Mouse (Mus musculus): Measurements from ENCODE around the gene Nudt3. TPM values are rescaled to one million over a fixed set of nuclear protein-coding genes. Genes with fewer than 3 reads are reported as not detected.

The Nudt3 gene
- polyA plus RNA-seq, 1 experiment from 2014 or later: 96.2 TPM

DNA sequence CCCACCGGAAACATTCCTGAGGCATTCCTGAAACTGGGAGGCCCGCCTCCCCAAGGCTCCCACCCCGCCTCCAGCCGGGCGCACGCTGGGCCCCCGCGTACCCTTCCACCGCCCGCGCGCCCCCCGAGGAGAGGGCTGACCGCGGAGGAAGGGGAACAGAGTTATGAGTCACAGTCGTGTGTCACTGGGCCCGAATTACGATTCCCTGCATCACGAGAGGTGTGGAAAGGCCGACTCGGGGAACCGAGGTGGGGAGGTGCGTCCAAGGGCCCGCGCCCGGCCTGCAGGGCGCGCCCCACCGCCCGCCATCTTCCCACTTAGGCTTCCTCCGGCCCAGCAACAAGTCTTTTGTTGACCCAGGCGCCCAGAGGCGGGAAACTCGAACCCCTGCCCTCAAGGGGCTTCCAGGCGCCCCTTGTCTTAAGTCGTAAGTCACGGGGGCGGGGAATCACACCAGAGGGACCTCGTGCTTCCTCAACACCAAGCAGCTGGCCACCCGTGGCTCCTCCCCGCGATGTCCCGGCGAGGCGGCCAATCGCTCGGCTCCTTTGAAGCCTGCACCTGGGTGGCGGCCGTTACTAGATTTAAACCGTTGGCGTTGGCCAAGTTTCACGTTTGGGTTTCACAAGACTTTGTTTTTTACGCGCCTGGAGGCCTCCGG lies 67.7 kb downstream of the Nudt3 start:
- peaks cover 74% of the 10 kb centered on the region for H3K4me1 ChIP-seq
- under 1% methylated on average over 55 of the region's 55 CpGs for WGBS
- peaks cover 18% of the 10 kb centered on the region for H3K36me3 ChIP-seq
- peak; percentile 93 for DNase-seq (ENCODE audit: low spot score)
- H3K27ac ChIP-seq: peak overlapping the region; percentile 99
- H3K27me3 ChIP-seq (ENCODE audit: low read depth, poor library complexity, severe bottlenecking): no peaks in the 10 kb centered on the region
- H3K4me3 ChIP-seq: peak overlapping the region; percentile 98
- no peaks in the 10 kb centered on the region for H3K9me3 ChIP-seq (replicated peaks)

DNA sequence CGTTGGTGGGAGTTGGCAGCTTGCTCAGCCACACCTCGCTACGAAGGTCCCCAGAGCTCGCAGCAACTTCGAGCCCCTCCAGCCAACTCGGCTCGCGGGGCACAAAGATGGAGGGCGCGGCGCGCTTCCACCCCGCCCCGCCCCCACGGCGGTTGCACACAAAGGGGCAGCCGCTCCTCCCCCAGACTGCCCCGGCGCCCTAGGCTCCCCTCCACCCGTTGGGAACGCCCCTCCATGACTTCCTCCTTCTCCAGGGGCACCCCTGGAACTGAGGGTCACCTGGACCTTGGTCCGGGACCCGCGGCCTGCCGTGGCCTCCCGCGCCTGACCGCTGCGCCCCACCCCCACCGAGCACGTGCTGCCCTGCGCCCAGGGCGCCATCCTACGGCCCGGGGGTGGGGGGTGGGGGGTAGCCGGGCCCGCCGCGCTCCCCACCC lies 68.2 kb downstream of the Nudt3 start:
- no peaks in the 10 kb centered on the region for H3K9me3 ChIP-seq (replicated peaks)
- H3K36me3 ChIP-seq: peaks cover 13% of the 10 kb centered on the region
- WGBS: 1% methylated on average over 39 of the region's 39 CpGs
- peaks cover 69% of the 10 kb centered on the region for H3K4me1 ChIP-seq
- H3K4me3 ChIP-seq: peak overlapping the region; percentile 98
- no peaks in the 10 kb centered on the region for H3K27me3 ChIP-seq (ENCODE audit: low read depth, poor library complexity, severe bottlenecking)
- DNase-seq (ENCODE audit: low spot score): no peak
- H3K27ac ChIP-seq: peak overlapping the region; percentile 99

DNA sequence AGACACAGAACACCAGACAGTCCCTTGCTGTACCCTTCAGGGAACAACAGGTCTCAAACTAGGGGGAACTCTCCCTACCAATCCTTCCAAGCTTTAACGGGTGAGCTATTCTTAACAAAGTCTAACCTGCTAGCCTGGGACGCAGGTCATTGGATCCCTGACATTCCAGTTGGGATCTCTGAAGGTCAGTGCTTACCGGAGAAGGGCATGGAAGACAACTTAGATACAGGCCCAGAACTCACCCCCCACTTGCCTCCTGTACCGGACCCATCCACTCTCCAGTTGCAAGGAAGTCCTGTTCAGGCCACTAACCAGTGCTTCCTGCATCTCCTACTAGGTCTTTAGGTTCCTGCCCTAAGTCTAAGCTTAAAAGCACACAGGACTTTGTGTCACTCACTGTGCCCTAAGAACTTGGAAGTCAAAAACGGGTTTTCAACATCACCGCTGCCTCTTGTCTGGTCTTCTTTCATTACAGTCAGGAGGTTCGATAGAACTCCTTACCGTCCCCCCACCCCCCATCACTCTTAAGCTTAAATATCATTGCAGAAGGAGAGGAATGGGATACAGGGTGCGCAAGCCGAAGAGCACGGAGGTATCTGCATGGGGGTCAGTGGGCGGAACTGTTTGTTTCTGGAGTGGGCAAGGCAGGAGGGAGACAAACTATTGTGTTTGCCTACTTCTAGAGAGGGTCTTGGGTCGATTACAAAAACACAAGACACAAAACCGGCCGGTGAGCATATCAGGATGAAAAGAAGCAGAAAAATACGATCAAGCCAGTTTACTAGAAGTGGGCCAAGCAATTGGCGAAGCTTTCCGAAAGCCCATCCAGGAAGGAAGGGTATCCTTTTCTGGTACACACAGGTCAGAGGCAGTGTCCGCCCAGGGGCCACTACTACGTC lies 69.0 kb downstream of the Nudt3 start:
- DNase-seq (ENCODE audit: low spot score): no peak
- Histone ChIP-seq H3K27me3 (ENCODE audit: low read depth, poor library complexity, severe bottlenecking) (no peaks in the 10 kb centered on the region), H3K9me3 (replicated peaks) (no peaks in the 10 kb centered on the region), H3K27ac (peak overlapping the region; percentile 99), H3K36me3 (peaks cover 5% of the 10 kb centered on the region), H3K4me3 (peak overlapping the region; percentile 98), H3K4me1 (peaks cover 69% of the 10 kb centered on the region)
- WGBS: 41% methylated on average over 20 of the region's 20 CpGs

DNA sequence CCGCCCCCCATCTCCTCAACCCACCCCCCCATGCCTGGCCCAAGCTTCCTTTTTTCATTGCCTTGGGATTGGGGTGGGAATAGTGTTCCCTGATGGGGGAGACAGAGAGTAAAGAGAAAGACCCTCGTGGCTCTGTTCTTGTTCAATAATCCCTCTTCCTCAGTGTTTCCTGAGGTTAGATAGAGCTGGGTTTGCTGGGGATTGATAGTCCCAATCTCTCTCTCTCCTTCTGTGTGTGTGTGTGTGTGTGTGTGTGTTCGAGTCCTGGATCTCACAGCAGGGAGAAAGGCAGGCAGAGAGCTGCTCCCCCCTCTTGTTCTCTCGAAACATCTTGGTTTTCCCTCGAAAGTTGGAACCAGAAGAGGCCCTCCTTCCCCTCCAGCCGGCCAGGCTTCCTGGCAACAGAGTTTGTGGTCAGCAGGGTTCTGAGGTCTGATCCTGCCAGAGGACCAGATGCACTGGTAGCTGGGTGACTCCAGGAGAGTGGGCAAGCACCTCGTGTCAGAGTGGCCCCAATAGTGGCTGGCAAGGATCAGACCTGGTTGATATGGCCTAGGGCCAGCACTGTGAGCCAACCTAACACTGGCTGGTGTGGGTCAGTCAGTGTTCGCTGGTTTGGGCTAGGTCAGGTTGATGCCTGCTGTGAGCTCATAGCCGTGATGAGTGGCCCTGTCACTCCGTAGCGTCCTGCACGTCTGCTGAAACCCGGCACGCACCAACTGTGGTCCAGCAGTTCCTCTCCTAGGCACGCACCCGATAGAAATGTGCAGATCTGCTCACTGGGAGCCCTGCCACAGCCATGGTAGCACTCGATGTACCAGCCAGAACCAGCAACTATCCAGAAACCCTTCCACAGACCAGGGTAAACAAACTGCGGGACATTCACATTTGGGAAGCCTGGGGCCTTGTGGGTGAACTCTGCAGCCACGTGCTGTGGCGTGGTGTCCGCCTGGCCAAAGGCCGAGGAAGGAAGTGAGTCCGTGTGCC lies 70.8 kb downstream of the Nudt3 start:
- H3K4me3 ChIP-seq: no peak overlapping the region
- no peaks in the 10 kb centered on the region for H3K27me3 ChIP-seq (ENCODE audit: low read depth, poor library complexity, severe bottlenecking)
- no peak for DNase-seq (ENCODE audit: low spot score)
- H3K4me1 ChIP-seq: peaks cover 63% of the 10 kb centered on the region
- WGBS: 85% methylated on average over 23 of the region's 23 CpGs
- peak overlapping the region; percentile 65 for H3K27ac ChIP-seq
- no peaks in the 10 kb centered on the region for H3K36me3 ChIP-seq
- no peaks in the 10 kb centered on the region for H3K9me3 ChIP-seq (replicated peaks)

DNA sequence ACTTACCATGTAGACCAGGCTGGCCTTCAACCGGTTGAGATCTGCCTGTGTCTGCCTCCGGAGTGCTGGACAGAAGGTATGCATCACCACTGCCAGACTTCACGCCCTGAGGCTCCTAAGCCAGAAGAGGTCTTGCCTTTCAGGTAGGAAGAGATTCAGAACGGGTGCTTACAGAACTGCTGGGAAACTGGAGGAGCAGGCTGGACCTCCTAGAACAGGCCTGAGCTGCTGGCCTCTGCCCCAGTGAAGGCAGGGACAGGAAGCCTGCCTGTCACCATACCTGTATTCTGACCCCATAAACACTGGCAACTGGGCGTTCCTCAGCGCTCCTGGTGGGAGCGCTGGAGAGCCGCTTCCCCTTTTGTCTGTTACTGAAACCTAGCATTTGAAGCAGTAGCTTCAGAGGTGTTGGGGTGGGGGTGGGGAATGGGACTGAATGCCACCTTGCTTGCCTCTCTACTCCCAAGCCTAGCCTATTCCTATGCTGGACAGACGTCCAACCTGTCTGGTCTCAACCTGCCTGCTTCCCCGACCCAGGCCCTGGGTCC lies 71.8 kb downstream of the Nudt3 start:
- Histone ChIP-seq H3K27me3 (ENCODE audit: low read depth, poor library complexity, severe bottlenecking) (peaks cover 3% of the 10 kb centered on the region; the same call in 1 of the 2 replicates), H3K36me3 (no peaks in the 10 kb centered on the region), H3K9me3 (replicated peaks) (no peaks in the 10 kb centered on the region), H3K4me3 (no peak overlapping the region), H3K27ac (peak overlapping the region; percentile 65), H3K4me1 (peaks cover 69% of the 10 kb centered on the region)
- WGBS: 54% methylated on average over 10 of the region's 10 CpGs
- no peak for DNase-seq (ENCODE audit: low spot score)

DNA sequence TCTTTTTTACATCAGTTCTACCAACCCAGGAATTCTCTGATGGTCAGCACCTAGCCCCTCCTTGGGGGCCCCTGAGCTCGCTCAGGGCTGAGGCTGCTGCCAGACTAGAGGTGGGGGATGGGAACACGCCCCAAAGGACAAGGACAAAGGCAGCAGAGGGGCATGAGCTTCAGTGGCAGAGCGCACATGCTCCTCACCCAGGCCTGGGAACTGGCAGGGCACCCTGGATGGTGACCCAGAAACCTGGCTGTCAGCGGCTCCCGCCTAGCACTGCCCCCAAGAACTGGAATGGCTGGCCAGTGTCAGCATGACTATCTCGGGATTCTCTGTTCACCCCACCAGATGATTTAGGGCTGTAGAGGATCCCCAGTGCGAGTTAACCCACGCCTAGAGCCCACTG lies 74.1 kb downstream of the Nudt3 start:
- H3K27me3 ChIP-seq (ENCODE audit: low read depth, poor library complexity, severe bottlenecking): peaks cover 9% of the 10 kb centered on the region; the same call in 1 of the 2 replicates
- no peak overlapping the region for H3K4me3 ChIP-seq
- no peaks in the 10 kb centered on the region for H3K36me3 ChIP-seq
- H3K9me3 ChIP-seq (replicated peaks): no peaks in the 10 kb centered on the region
- H3K4me1 ChIP-seq: peaks cover 64% of the 10 kb centered on the region
- peak overlapping the region; percentile 71 for H3K27ac ChIP-seq
- no peak for DNase-seq (ENCODE audit: low spot score)
- WGBS: 56% methylated on average over 8 of the region's 8 CpGs

DNA sequence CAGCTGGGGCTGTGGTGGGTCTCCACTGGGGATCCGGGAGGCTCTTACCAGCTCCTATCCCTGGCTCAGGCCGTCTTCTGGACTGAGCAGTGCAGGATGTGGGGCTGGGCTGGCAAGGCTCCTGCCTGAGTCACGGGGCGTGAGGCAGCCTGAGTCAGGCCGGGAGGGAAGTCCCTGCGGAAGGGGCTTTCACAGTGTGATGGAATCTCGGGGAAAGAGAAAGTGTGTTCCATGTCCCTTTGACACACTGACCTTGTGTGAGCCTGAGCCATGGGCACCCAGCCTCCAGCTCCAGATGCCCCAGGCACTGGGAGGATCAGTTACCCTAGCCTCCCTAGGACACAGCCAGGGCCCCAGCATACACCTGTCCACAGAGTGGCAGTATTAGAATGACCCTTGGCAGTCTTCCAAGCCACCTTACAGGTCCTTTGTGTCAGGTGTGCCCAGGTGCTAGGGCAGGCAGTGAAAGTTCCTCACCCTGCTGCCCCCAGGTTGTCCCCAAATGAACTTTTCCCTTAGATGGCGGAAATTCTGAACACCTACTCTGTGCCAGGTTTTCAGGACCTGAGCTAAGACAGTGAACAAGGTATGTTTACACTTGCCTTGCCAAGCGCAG lies 75.9 kb downstream of the Nudt3 start:
- Histone ChIP-seq H3K27ac (peak overlapping the region; percentile 70), H3K4me1 (peaks cover 59% of the 10 kb centered on the region), H3K4me3 (0 out of 2 replicates have a peak overlapping the region, but pooled peaks have one; percentile 8), H3K9me3 (replicated peaks) (no peaks in the 10 kb centered on the region), H3K36me3 (no peaks in the 10 kb centered on the region), H3K27me3 (ENCODE audit: low read depth, poor library complexity, severe bottlenecking) (peaks cover 9% of the 10 kb centered on the region; the same call in 1 of the 2 replicates)
- no peak for DNase-seq (ENCODE audit: low spot score)
- WGBS: 78% methylated on average over 9 of the region's 9 CpGs

DNA sequence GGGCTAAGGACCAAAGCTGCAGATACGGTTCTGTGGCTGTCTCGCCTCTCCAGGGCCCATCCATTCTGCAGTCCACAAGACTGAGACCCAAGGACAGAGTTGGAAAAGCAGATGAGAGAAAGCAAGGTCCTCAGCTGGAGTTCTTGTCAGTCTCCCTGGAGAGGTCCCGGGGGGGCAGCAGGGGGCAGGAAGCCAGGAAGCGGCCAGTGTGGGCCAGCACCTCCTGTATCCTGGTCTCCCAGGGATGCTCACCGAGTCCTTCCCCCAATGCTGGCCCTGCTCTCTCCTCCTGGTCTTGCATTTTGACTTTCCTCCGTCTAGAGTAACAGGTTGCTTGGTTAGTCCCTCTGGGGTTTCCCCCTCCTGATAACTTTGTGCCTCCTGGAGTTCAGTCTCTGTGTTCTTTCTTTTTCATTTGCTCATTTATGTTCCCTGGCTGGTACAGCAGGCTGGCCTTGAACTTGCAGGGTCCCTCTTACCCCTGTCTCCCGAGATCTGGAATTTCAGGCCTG lies 76.7 kb downstream of the Nudt3 start:
- Histone ChIP-seq H3K4me3 (no peak overlapping the region), H3K27ac (peak overlapping the region; percentile 53; the same call in 1 of the 2 replicates), H3K36me3 (no peaks in the 10 kb centered on the region), H3K4me1 (peaks cover 56% of the 10 kb centered on the region), H3K9me3 (replicated peaks) (no peaks in the 10 kb centered on the region), H3K27me3 (ENCODE audit: low read depth, poor library complexity, severe bottlenecking) (peaks cover 9% of the 10 kb centered on the region; the same call in 1 of the 2 replicates)
- no peak for DNase-seq (ENCODE audit: low spot score)
- 67% methylated on average over 7 of the region's 7 CpGs for WGBS

DNA sequence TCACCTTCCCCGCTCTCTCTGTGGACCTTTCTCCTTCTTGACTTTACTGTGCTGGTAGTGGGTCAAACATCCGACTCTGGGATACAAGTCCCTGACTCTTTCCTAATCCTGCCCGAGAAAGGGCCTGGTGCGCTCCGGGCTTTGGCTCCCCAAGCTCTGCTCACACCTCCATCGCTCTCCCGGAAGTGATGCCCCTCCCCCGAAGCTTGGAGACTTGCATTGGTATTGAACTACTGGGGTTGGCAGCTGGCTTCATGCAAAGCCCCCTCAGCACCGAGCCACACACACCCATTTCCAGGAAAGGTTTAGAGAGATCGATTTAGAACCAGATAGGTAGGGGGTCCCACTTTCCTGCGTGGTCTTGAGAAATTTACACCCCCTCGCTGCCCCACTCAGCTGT lies 77.3 kb downstream of the Nudt3 start:
- H3K4me1 ChIP-seq: peaks cover 56% of the 10 kb centered on the region
- peak overlapping the region; percentile 53; the same call in 1 of the 2 replicates for H3K27ac ChIP-seq
- peak; percentile 51 for DNase-seq (ENCODE audit: low spot score)
- H3K36me3 ChIP-seq: no peaks in the 10 kb centered on the region
- no peak overlapping the region for H3K4me3 ChIP-seq
- H3K9me3 ChIP-seq (replicated peaks): no peaks in the 10 kb centered on the region
- peaks cover 9% of the 10 kb centered on the region; the same call in 1 of the 2 replicates for H3K27me3 ChIP-seq (ENCODE audit: low read depth, poor library complexity, severe bottlenecking)
- WGBS: 45% methylated on average over 12 of the region's 12 CpGs

DNA sequence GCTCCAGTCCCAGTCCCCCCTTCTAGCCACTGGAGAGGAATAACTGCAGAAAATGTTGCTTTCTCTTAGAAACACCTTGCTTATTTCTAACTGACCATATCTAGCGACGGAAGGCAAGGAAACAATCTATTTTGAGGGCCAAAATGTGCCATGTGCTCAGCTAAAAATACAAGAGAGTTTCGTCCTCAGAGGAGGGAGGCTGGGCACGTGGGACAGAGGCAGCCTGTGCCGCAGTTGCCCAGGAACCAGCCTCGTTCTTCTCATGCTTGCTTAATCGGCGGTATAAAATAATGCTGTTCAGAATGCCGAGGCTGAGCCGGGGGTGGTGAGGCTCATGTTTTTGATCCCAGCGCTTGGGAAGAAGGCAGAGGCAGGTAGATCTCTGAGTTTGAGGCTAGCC lies 78.7 kb downstream of the Nudt3 start:
- no peak overlapping the region; the same call in 1 of the 2 replicates for H3K4me3 ChIP-seq
- H3K27me3 ChIP-seq (ENCODE audit: low read depth, poor library complexity, severe bottlenecking): peaks cover 9% of the 10 kb centered on the region; the same call in 1 of the 2 replicates
- peaks cover 51% of the 10 kb centered on the region for H3K4me1 ChIP-seq
- DNase-seq (ENCODE audit: low spot score): no peak
- H3K27ac ChIP-seq: no peak overlapping the region
- H3K9me3 ChIP-seq (replicated peaks): no peaks in the 10 kb centered on the region
- no peaks in the 10 kb centered on the region for H3K36me3 ChIP-seq
- WGBS: 92% methylated on average over 11 of the region's 11 CpGs

DNA sequence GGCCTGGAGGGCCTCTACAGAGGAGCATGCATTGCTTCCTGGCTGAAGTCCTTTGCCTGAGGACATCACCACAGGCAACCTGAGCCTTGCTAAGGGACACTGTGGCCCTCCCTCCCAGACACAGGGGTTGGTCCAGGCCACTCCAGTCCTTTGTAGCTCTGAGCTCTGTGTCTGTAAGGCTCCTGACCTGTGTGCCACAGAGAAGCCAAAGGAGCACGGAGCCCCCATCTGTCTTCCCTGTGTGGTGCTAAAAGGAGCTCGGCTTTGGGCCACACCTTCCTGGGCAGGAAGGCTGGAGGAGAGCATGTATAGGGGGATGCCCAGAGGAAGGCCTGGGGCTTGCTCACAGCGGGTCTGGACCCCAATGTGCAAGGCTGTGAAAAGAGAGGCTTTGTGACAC lies 81.3 kb downstream of the Nudt3 start:
- no peak overlapping the region for H3K4me3 ChIP-seq
- no peaks in the 10 kb centered on the region for H3K36me3 ChIP-seq
- H3K27me3 ChIP-seq (ENCODE audit: low read depth, poor library complexity, severe bottlenecking): peaks cover 9% of the 10 kb centered on the region; the same call in 1 of the 2 replicates
- DNase-seq (ENCODE audit: low spot score): no peak
- WGBS: 81% methylated on average over 3 of the region's 3 CpGs
- 0 out of 2 replicates have a peak overlapping the region, but pooled peaks have one; percentile 5 for H3K27ac ChIP-seq
- peaks cover 37% of the 10 kb centered on the region for H3K4me1 ChIP-seq
- no peaks in the 10 kb centered on the region for H3K9me3 ChIP-seq (replicated peaks)

All from limb, embryonic 10.5 days (tissue).